Mouse (Mus musculus): ENCODE measurements around the gene Heatr6. TPM values are rescaled to one million over a fixed set of nuclear protein-coding genes. Genes with fewer than 3 reads are reported as not detected.

Gene Heatr6
- 16.6 and 16.9 TPM in 2 replicates for polyA plus RNA-seq (2012; rRNA removed)

GRCm38 (mm10) chr11:83753581-83754181 is at the start of gene Heatr6:
Gene Heatr6 (plus strand): TSS chr11:83753696.
- Histone ChIP-seq H3K27ac (ENCODE audit: insufficient read depth, low read length) (peak within 1 kb of the TSS; percentile 85), H3K4me1 (ENCODE audit: control insufficient read depth, insufficient read depth, low read length) (no peaks in the 10 kb centered on the region), H3K4me3 (ENCODE audit: insufficient read depth, low read length) (peak within 1 kb of the TSS; percentile 82)
- TF ChIP-seq CTCF (IDR thresholded peaks at IDR 0.05; ENCODE audit: extremely low read depth, insufficient read depth, low read length) (no peak), POLR2A (IDR thresholded peaks at IDR 0.05; ENCODE audit: extremely low read depth, insufficient read depth, low read length) (peak; percentile 61; the same call in 1 of the 2 replicates)

- no peak for TF ChIP-seq CTCF (IDR thresholded peaks at IDR 0.05; ENCODE audit: extremely low read depth, insufficient read depth, low read length)
- no peak for TF ChIP-seq POLR2A (IDR thresholded peaks at IDR 0.05; ENCODE audit: extremely low read depth, insufficient read depth, low read length)
- no peak within 1 kb of the TSS for H3K4me3 ChIP-seq (ENCODE audit: insufficient read depth, low read length)
- no peak within 1 kb of the TSS for H3K27ac ChIP-seq (ENCODE audit: insufficient read depth, low read length)
These were observed 49.8 kb upstream of the Heatr6 start, which contains the start of gene Wfdc17 for GRCm38 (mm10) chr11:83703705-83704104. Gene Wfdc17 (plus strand): TSS chr11:83703991.

GRCm38 (mm10) chr11:83708715-83709114 is 44.8 kb upstream of the Heatr6 start, which contains the start of gene Wfdc18:
Gene Wfdc18 (plus strand): TSS chr11:83709015.
- no peak for TF ChIP-seq CTCF (IDR thresholded peaks at IDR 0.05; ENCODE audit: extremely low read depth, insufficient read depth, low read length)
- TF ChIP-seq POLR2A (IDR thresholded peaks at IDR 0.05; ENCODE audit: extremely low read depth, insufficient read depth, low read length), result no peak
- H3K4me3 ChIP-seq (ENCODE audit: insufficient read depth, low read length), result no peak within 1 kb of the TSS
- H3K4me1 ChIP-seq (ENCODE audit: control insufficient read depth, insufficient read depth, low read length), result peaks cover 2% of the 10 kb centered on the region; the same call in 1 of the 2 replicates
- H3K27ac ChIP-seq (ENCODE audit: insufficient read depth, low read length), result no peak within 1 kb of the TSS

More at GRCm38 (mm10) chr11:83703705-83704104, 49.8 kb upstream of the Heatr6 start, which contains the start of gene Wfdc17:
- no peaks in the 10 kb centered on the region; the same call in 1 of the 2 replicates for H3K4me1 ChIP-seq (ENCODE audit: control insufficient read depth, insufficient read depth, low read length)

GRCm38 (mm10) chr11:83709683-83710082 is 43.8 kb upstream of the Heatr6 start:
- H3K4me3 ChIP-seq (ENCODE audit: insufficient read depth, low read length), result no peak overlapping the region
- no peak overlapping the region for H3K27ac ChIP-seq (ENCODE audit: insufficient read depth, low read length)
- TF ChIP-seq CTCF (IDR thresholded peaks at IDR 0.05; ENCODE audit: extremely low read depth, insufficient read depth, low read length) (no peak), POLR2A (IDR thresholded peaks at IDR 0.05; ENCODE audit: extremely low read depth, insufficient read depth, low read length) (no peak)
- peaks cover 2% of the 10 kb centered on the region; the same call in 1 of the 2 replicates for H3K4me1 ChIP-seq (ENCODE audit: control insufficient read depth, insufficient read depth, low read length)

GRCm38 (mm10) chr11:83712671-83713070 is 40.8 kb upstream of the Heatr6 start:
- Histone ChIP-seq H3K4me3 (ENCODE audit: insufficient read depth, low read length) (no peak overlapping the region), H3K27ac (ENCODE audit: insufficient read depth, low read length) (no peak overlapping the region), H3K4me1 (ENCODE audit: control insufficient read depth, insufficient read depth, low read length) (peaks cover 2% of the 10 kb centered on the region; the same call in 1 of the 2 replicates)
- no peak for TF ChIP-seq POLR2A (IDR thresholded peaks at IDR 0.05; ENCODE audit: extremely low read depth, insufficient read depth, low read length)
- TF ChIP-seq CTCF (IDR thresholded peaks at IDR 0.05; ENCODE audit: extremely low read depth, insufficient read depth, low read length), result no peak

GRCm38 (mm10) chr11:83713925-83714324 is 39.6 kb upstream of the Heatr6 start:
- no peak for TF ChIP-seq CTCF (IDR thresholded peaks at IDR 0.05; ENCODE audit: extremely low read depth, insufficient read depth, low read length)
- TF ChIP-seq POLR2A (IDR thresholded peaks at IDR 0.05; ENCODE audit: extremely low read depth, insufficient read depth, low read length), result no peak
- Histone ChIP-seq H3K4me3 (ENCODE audit: insufficient read depth, low read length) (no peak overlapping the region), H3K4me1 (ENCODE audit: control insufficient read depth, insufficient read depth, low read length) (peaks cover 2% of the 10 kb centered on the region; the same call in 1 of the 2 replicates), H3K27ac (ENCODE audit: insufficient read depth, low read length) (no peak overlapping the region)

GRCm38 (mm10) chr11:83717042-83717665 is 36.3 kb upstream of the Heatr6 start:
- no peaks in the 10 kb centered on the region for H3K4me1 ChIP-seq (ENCODE audit: control insufficient read depth, insufficient read depth, low read length)
- H3K4me3 ChIP-seq (ENCODE audit: insufficient read depth, low read length), result no peak overlapping the region
- H3K27ac ChIP-seq (ENCODE audit: insufficient read depth, low read length), result no peak overlapping the region
- TF ChIP-seq CTCF (IDR thresholded peaks at IDR 0.05; ENCODE audit: extremely low read depth, insufficient read depth, low read length), result no peak
- no peak for TF ChIP-seq POLR2A (IDR thresholded peaks at IDR 0.05; ENCODE audit: extremely low read depth, insufficient read depth, low read length)

- Histone ChIP-seq H3K4me1 (ENCODE audit: control insufficient read depth, insufficient read depth, low read length) (no peaks in the 10 kb centered on the region), H3K27ac (ENCODE audit: insufficient read depth, low read length) (no peak overlapping the region), H3K4me3 (ENCODE audit: insufficient read depth, low read length) (no peak overlapping the region)
- TF ChIP-seq POLR2A (IDR thresholded peaks at IDR 0.05; ENCODE audit: extremely low read depth, insufficient read depth, low read length) (no peak), CTCF (IDR thresholded peaks at IDR 0.05; ENCODE audit: extremely low read depth, insufficient read depth, low read length) (no peak)
These were observed 32.7 kb upstream of the Heatr6 start for GRCm38 (mm10) chr11:83720766-83721165.

- H3K27ac ChIP-seq (ENCODE audit: insufficient read depth, low read length), result no peak overlapping the region
- H3K4me1 ChIP-seq (ENCODE audit: control insufficient read depth, insufficient read depth, low read length), result no peaks in the 10 kb centered on the region
- no peak overlapping the region for H3K4me3 ChIP-seq (ENCODE audit: insufficient read depth, low read length)
- TF ChIP-seq POLR2A (IDR thresholded peaks at IDR 0.05; ENCODE audit: extremely low read depth, insufficient read depth, low read length) (no peak), CTCF (IDR thresholded peaks at IDR 0.05; ENCODE audit: extremely low read depth, insufficient read depth, low read length) (peak; percentile 48)
These were observed 24.6 kb upstream of the Heatr6 start for GRCm38 (mm10) chr11:83728757-83729432.
